Mouse (Mus musculus) heart, embryonic 10.5 days (tissue): ENCODE results near the gene Fkbp15. TPM values are rescaled to one million over a fixed set of nuclear protein-coding genes. Genes with fewer than 3 reads are reported as not detected.

Experiments used
- DNase-seq: peaks from one replicate; pipeline ENCODE4 v3.0.0-alpha.2; 2017; ENCODE audit warnings: low spot score
- H3K27ac ChIP-seq: fragments of 300-500 bp; sonication (generic); 2 replicates; pipeline ENCODE4 v1.5.1; 2016; ENCODE audit warnings: mild to moderate bottlenecking
- H3K27me3 ChIP-seq: fragments of 300-500 bp; sonication (generic); 2 replicates; pipeline ENCODE4 v1.6.1; 2016; ENCODE audit warnings: mild to moderate bottlenecking; ENCODE audit not compliant: poor library complexity, insufficient read depth, severe bottlenecking
- H3K36me3 ChIP-seq: fragments of 300-500 bp; sonication (generic); 2 replicates; pipeline ENCODE4 v1.6.1; 2016; ENCODE audit warnings: mild to moderate bottlenecking, moderate library complexity
- H3K4me1 ChIP-seq: fragments of 300-500 bp; sonication (generic); 2 replicates; pipeline ENCODE4 v1.6.1; 2016; ENCODE audit warnings: mild to moderate bottlenecking
- H3K4me3 ChIP-seq: fragments of 300-500 bp; sonication (generic); 2 replicates; pipeline ENCODE4 v1.5.1; 2016; ENCODE audit warnings: mild to moderate bottlenecking, moderate library complexity
- H3K9me3 ChIP-seq: fragments of 300-500 bp; sonication (generic); 2 replicates; pipeline ENCODE4 v1.6.1; 2016; ENCODE audit warnings: mild to moderate bottlenecking, moderate library complexity
- WGBS: fragments of 180-500 bp; shearing (Covaris S2); methylation state at CpG from one replicate; pipeline ENCODE4 v1.1.7; 2016; 5-methylcytosine and 5-hydroxymethylcytosine counted together
- polyA plus RNA-seq: library from polyadenylated mRNA; unstranded; fragments of >200 nt; fragmentation: Nextera tagmentation; extraction: Ambion mirVana; gene quantifications from 2 replicates; pipeline ENCODE4 v1.2.1, GENCODE M21; 2016

The Fkbp15 gene
- polyA plus RNA-seq, result 17.2 and 19.5 TPM in 2 replicates

DNA sequence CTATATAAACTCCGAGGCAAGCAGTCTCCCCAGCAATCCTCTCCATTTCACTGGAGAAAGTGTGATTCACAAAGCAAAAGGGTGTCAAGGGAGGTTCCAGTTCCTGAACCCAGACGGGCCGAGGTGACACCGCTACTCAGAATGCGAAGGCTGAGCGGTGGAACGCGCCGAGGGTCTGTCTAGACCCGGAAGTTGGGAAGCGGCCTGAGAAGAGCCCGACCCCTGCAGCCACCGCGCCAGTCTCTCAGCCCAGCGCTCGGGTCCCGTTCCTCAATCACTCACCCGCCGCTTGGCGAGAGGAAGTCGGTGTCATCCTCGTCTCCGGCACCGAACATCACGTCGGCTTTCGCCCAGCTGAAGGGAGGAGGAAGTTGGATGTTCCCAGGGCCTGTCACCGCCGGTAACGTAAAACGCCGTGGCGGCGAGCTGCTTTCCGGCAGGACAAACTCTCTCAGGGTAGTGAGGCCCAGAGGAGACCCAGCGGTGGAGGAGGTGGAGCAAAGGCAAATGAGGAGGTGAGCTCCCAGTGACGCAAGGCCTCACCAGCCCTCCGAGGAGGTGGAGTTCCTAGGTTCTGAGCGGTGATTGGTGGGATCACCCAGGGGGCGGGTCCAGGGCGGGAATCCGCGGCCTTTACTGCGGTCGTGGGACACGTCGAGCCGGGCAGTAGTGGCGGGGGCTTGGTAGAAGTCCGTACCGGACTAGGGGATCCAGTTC, at the start of gene Fkbp15, which contains the start of gene Slc31a1:
Gene Fkbp15 (minus strand): TSS at position 461 of the 717 bp plus-strand sequence.
Gene Slc31a1 (plus strand): TSS at position 640 of the 717 bp plus-strand sequence.
- peak; percentile 100 for DNase-seq
- under 1% methylated on average over 51 of the region's 51 CpGs for WGBS

DNA sequence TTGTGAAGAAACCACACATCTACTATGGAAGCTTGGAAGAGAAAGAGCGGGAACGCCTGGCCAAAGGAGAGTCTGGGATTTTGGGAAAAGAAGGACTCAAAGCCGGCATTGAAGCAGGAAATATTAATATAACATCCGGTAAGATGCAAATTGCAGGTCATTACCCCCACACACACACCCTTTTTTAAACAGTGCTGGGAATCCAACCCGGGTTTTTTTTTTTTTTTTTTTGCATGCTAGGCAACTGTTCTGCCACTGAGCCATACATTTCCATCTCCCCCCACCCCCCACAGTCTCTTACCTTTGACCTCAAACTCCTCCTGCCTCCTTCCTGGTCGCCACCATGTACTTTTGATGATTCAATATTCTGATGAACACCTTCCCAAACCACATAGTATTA, 49.3 kb upstream of the Fkbp15 start:
- peaks cover 12% of the 10 kb centered on the region for H3K4me1 ChIP-seq
- no peak for DNase-seq
- 47% methylated on average over 6 of the region's 6 CpGs for WGBS
- peak overlapping the region; percentile 92 for H3K27ac ChIP-seq
- H3K36me3 ChIP-seq, result peaks cover 42% of the 10 kb centered on the region
- peak overlapping the region; percentile 75 for H3K4me3 ChIP-seq
- H3K9me3 ChIP-seq, result no peaks in the 10 kb centered on the region
- H3K27me3 ChIP-seq, result no peaks in the 10 kb centered on the region

More for the DNA sequence above, at the start of gene Fkbp15, which contains the start of gene Slc31a1:
- Histone ChIP-seq H3K27me3 (no peaks in the 10 kb centered on the region), H3K4me1 (peaks cover 7% of the 10 kb centered on the region; the same call in 1 of the 2 replicates), H3K27ac (peak within 1 kb of the TSS; percentile 92), H3K4me3 (peak within 1 kb of the TSS; percentile 86), H3K36me3 (no peaks in the 10 kb centered on the region), H3K9me3 (no peaks in the 10 kb centered on the region)

GRCm38 (mm10) chr4:62408601-62409282, 48.4 kb upstream of the Fkbp15 start, which contains the start of the genes Cdc26 and Prpf4:
Cdc26 (minus strand) TSS chr4:62408642.
Prpf4 (plus strand) TSS chr4:62408797.
- Histone ChIP-seq H3K36me3 (peaks cover 41% of the 10 kb centered on the region), H3K9me3 (no peaks in the 10 kb centered on the region), H3K27me3 (no peaks in the 10 kb centered on the region), H3K4me3 (peak within 1 kb of the TSS; percentile 75), H3K27ac (peak within 1 kb of the TSS; percentile 92), H3K4me1 (peaks cover 12% of the 10 kb centered on the region)
- WGBS, result under 1% methylated on average over 39 of the region's 39 CpGs
- DNase-seq, result peak; percentile 99

- peak overlapping the region; percentile 75 for H3K4me3 ChIP-seq
- H3K27me3 ChIP-seq, result no peaks in the 10 kb centered on the region
- peak; percentile 87 for DNase-seq
- H3K4me1 ChIP-seq, result peaks cover 12% of the 10 kb centered on the region
- peak overlapping the region; percentile 92 for H3K27ac ChIP-seq
- no peaks in the 10 kb centered on the region for H3K9me3 ChIP-seq
- H3K36me3 ChIP-seq, result peaks cover 33% of the 10 kb centered on the region
- WGBS, result under 1% methylated on average over 35 of the region's 35 CpGs
Measured at GRCm38 (mm10) chr4:62407730-62408582, 47.6 kb upstream of the Fkbp15 start.

DNA sequence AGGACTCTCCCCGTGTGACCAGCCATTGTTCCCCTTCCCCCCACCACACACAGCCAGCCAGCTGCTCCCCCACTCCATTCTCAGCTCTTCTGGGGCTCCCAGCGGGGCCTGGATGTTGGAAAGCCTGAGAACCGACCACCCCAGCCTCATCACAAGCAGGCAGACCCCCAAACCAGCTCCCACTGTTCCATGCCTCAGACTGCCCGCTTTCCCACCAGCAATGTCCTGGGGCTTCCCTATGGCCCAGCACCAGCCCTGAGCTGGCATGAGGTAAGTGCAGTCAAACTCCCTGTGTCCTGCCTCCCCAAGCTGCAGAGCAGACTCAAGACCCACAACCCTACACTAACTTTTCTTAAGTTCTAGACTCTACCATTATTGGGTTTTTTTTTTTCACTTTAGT, 45.8 kb upstream of the Fkbp15 start:
- no peaks in the 10 kb centered on the region for H3K9me3 ChIP-seq
- H3K4me3 ChIP-seq, result no peak overlapping the region
- H3K36me3 ChIP-seq, result peaks cover 34% of the 10 kb centered on the region
- H3K4me1 ChIP-seq, result peaks cover 12% of the 10 kb centered on the region
- no peak for DNase-seq
- H3K27ac ChIP-seq, result no peak overlapping the region
- H3K27me3 ChIP-seq, result no peaks in the 10 kb centered on the region
- WGBS, result 79% methylated on average over 4 of the region's 4 CpGs

- WGBS, result 90% methylated on average over 3 of the region's 3 CpGs
- H3K27ac ChIP-seq, result no peak overlapping the region
- H3K27me3 ChIP-seq, result no peaks in the 10 kb centered on the region
- H3K36me3 ChIP-seq, result peaks cover 83% of the 10 kb centered on the region
- no peaks in the 10 kb centered on the region for H3K9me3 ChIP-seq
- no peaks in the 10 kb centered on the region for H3K4me1 ChIP-seq
- DNase-seq, result no peak
- no peak overlapping the region for H3K4me3 ChIP-seq
Measured at GRCm38 (mm10) chr4:62398956-62399355, 38.6 kb upstream of the Fkbp15 start.

DNA sequence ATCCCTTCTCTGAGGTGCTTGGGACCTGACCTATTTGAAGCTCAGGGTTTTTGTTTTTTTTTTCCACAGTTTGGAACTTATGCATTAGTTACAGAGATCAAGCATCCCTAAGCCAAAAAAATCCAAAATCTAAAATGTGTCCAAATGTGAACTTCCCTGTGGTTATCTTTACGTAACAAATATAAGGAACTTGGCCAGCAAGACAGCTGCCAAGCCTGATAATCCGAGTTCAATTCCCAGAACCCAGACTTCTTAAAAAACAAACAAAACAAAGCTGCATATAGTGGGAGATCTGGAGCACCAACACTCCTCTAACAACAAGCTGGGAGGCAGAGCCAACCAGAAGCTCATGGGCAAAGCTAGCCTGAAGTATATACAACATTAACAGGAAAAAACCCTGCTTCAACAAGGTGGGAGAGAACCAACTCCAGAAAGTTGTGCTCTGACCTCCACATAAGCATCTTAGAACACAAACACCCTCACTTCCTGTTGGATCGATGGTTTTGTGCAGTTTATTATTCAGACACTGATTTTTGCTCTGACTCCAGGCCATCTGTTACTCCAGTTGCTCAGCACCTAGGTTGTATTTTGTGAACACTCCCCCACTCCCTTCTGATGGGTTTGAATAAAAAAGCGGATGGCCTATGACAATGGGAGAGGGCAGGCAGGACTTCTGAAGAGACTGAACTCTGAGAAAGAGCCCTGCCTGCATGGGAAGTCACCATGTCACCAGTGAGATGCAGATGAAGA, 37.4 kb upstream of the Fkbp15 start:
- Histone ChIP-seq H3K27me3 (no peaks in the 10 kb centered on the region), H3K27ac (no peak overlapping the region), H3K4me3 (no peak overlapping the region), H3K36me3 (peaks cover 88% of the 10 kb centered on the region), H3K4me1 (no peaks in the 10 kb centered on the region), H3K9me3 (no peaks in the 10 kb centered on the region)
- WGBS, result 92% methylated on average over 4 of the region's 4 CpGs
- DNase-seq, result no peak

DNA sequence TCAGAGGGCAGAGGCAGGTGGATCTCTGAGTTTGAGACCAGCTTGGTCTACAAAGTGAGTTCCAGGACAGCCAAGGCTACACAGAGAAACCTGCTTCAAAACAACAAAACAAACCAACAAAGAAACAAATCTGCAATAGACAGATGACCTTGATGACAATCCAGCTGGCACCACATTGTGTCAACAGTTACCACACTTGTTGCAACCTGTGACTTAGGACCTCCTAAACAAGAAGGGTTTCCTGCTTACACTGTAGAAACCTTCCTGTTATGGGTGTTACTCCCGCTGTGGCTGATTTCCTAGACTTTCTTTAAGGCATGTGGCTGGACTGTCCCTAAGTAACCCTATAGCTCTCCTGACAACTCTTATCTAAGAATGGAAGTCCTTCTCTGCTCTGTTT, 35.5 kb upstream of the Fkbp15 start:
- Histone ChIP-seq H3K27me3 (no peaks in the 10 kb centered on the region), H3K4me3 (no peak overlapping the region), H3K4me1 (no peaks in the 10 kb centered on the region), H3K36me3 (peaks cover 86% of the 10 kb centered on the region), H3K9me3 (no peaks in the 10 kb centered on the region), H3K27ac (no peak overlapping the region)
- 70% methylated on average over 1 of the region's 1 CpGs for WGBS
- DNase-seq, result no peak

DNA sequence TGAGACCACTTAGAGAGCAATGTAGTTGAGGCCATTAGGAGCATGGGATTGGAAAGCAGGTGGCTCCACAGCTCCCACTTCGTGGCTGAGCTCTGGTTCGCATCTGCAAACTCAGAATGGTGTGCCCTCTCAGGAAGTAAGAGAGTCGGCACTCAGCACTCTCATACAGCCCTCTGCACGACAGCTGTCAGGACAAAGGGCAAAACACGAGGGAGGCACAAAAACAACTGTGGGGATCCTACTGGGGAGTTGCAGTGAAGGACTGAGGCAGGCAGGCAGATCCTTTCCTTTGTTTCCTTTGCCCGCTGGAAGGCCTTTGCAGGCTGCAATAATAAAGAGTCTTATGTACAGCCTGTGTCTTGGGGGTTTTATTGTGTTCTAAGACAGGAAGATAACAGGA, 33.1 kb upstream of the Fkbp15 start:
- WGBS, result 77% methylated on average over 6 of the region's 6 CpGs
- H3K27ac ChIP-seq, result no peak overlapping the region
- H3K9me3 ChIP-seq, result no peaks in the 10 kb centered on the region
- H3K36me3 ChIP-seq, result peaks cover 82% of the 10 kb centered on the region
- no peak for DNase-seq
- no peaks in the 10 kb centered on the region for H3K27me3 ChIP-seq
- no peak overlapping the region for H3K4me3 ChIP-seq
- H3K4me1 ChIP-seq, result no peaks in the 10 kb centered on the region

DNA sequence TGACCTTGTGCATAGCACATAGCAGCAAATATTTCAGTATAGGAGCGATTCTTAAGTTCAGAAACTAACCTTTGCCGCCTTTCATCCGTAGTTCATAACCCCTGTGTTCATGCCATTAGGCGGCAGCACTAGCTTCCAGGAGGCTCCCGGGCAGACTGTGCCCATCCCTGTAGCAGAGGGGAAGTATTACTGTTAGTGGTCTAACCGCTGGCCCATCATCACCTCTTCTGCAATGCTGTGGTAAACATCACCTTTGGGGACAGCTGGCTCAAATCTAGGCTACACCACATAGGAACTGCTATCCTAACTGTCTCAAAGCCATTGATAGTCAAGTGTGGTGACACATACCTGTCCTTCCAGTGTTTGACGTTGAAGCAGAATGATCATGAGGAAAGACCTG, 31.5 kb upstream of the Fkbp15 start:
- Histone ChIP-seq H3K27ac (no peak overlapping the region), H3K27me3 (no peaks in the 10 kb centered on the region), H3K9me3 (no peaks in the 10 kb centered on the region), H3K36me3 (peaks cover 77% of the 10 kb centered on the region), H3K4me3 (no peak overlapping the region), H3K4me1 (no peaks in the 10 kb centered on the region)
- WGBS, result 83% methylated on average over 7 of the region's 7 CpGs
- DNase-seq, result no peak

- H3K27me3 ChIP-seq, result no peaks in the 10 kb centered on the region
- WGBS, result 79% methylated on average over 5 of the region's 5 CpGs
- H3K36me3 ChIP-seq, result peaks cover 68% of the 10 kb centered on the region
- DNase-seq, result no peak
- no peaks in the 10 kb centered on the region for H3K9me3 ChIP-seq
- H3K27ac ChIP-seq, result no peak overlapping the region
- no peaks in the 10 kb centered on the region for H3K4me1 ChIP-seq
- no peak overlapping the region for H3K4me3 ChIP-seq
Measured at GRCm38 (mm10) chr4:62389592-62390512, 29.5 kb upstream of the Fkbp15 start.
